Mouse (Mus musculus): Measurements from ENCODE around the gene Serpinb12.

Serpinb12 gene

DNA sequence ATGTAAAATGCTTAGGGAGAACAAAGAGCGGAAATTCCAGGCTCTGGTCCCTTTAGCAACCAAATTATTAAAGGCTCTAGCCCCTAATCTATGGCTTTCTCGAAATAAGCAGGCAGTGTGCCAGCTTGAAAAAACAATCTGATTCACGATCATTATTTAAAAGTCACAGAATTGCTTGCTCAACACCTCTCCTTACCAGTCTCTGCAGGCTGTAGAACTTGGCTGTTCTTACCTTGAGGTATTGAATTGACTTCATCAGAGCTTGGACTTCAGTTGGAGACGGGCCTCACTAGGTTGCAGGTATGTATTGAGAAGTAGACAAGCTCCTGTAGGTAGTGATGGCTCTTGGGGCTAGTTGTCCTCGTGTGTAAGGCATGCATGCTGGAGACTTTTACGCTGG is at the start of gene Serpinb12:
Gene Serpinb12 (plus strand): TSS at position 185 of the 400 bp plus-strand sequence.
- TF ChIP-seq GATA4 (IDR thresholded peaks at IDR 0.05; ENCODE audit: insufficient replicate concordance, low read length): no peak

DNA sequence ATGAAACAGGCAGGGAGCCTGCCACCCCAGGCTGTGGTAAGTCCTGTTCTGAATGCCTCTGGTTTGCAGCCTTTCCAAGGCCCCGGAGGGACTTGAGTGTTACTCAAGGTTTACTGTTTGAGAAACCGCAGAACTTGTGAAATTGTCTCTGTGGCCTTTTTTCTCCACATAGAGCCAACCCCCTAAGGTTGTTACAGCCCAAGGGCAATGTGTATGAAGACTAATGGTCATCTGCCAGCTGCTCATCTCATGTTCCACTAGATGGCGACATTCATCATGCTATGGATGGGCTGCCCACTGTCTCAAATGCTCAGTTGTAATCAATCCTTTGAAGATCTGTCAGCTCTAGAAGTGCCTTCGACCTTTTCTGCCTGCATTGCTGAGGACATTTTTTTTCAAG is 32.8 kb upstream of the Serpinb12 start:
- TF ChIP-seq GATA4 (IDR thresholded peaks at IDR 0.05; ENCODE audit: insufficient replicate concordance, low read length): no peak

DNA sequence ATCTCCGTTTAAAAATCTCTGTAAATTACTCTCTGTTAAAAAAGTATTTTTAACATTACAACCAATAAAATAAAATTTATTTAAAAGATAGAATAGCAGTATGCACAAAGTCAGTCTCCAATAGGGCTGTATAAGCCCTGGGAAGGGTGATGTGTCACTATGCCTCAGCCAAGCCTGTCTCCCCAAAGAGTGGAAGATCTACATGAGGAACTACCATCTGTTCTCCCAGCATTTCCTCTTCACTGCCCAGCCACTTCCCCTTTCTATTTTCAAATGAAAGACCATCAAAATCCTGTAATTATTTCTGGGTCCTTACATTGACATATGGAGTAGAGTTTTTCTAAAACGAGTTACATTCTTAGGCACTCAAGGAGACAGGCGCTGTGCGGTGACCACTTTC is 2.3 kb upstream of the Serpinb12 start:
- TF ChIP-seq GATA4 (IDR thresholded peaks at IDR 0.05; ENCODE audit: insufficient replicate concordance, low read length): no peak

DNA sequence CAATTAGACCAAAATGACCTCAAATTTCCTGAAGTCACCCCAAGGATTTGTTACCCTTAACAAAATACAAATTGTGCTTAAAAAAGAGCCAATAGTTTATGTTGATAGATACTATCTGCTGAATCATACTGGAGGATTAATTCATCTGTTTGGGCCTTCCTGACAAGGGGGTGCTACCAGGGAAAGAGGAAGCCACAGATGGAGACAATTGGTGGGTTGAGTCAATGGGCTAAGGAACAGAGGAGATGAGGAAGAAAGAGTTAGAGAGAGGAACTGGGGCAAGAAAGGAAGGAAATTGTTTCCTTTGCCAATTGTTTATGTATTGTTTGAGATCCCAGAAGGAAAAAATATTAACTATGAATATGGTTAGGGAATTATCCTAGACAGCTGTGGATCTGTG is 591 bp upstream of the Serpinb12 start:
- TF ChIP-seq GATA4 (IDR thresholded peaks at IDR 0.05; ENCODE audit: insufficient replicate concordance, low read length): no peak

- no peak for TF ChIP-seq GATA4 (IDR thresholded peaks at IDR 0.05; ENCODE audit: insufficient replicate concordance, low read length)
Measured at GRCm38 (mm10) chr1:106947217-106947616, 13.0 kb downstream of the Serpinb12 start.

- TF ChIP-seq GATA4 (IDR thresholded peaks at IDR 0.05; ENCODE audit: insufficient replicate concordance, low read length): no peak
Measured at GRCm38 (mm10) chr1:106959981-106960380, 25.7 kb downstream of the Serpinb12 start.

- no peak for TF ChIP-seq GATA4 (IDR thresholded peaks at IDR 0.05; ENCODE audit: insufficient replicate concordance, low read length)
Measured at GRCm38 (mm10) chr1:106961023-106961422, 26.8 kb downstream of the Serpinb12 start.

GRCm38 (mm10) chr1:106980684-106981083 is 46.4 kb downstream of the Serpinb12 start, which contains the start of gene Serpinb13:
Gene Serpinb13 (plus strand): TSS chr1:106980984.
- TF ChIP-seq GATA4 (IDR thresholded peaks at IDR 0.05; ENCODE audit: insufficient replicate concordance, low read length): no peak

- no peak for TF ChIP-seq GATA4 (IDR thresholded peaks at IDR 0.05; ENCODE audit: insufficient replicate concordance, low read length)
Measured at GRCm38 (mm10) chr1:106983092-106983491, 48.8 kb downstream of the Serpinb12 start.

DNA sequence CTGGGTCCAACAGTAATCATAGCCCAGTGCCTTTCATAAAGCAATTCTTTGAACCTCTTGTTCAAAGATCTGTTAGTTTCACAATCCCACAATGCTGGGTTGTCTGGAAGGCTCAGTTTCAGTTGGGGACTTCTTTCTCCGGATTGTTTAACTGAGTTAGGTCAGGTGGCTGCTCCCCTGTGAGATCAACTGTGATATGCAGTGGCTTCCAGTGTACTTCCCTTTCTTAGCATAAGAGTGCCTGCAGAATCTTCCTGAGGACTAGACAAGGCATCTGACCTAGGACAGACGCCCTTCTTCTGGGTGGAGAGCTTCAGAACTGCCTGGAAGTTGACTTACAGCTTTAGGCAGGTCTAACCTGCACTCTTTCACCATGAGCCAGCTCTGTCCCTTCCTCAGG is 49.6 kb downstream of the Serpinb12 start:
- TF ChIP-seq GATA4 (IDR thresholded peaks at IDR 0.05; ENCODE audit: insufficient replicate concordance, low read length): no peak

GRCm38 (mm10) chr1:107000424-107000823 is 66.2 kb downstream of the Serpinb12 start:
- TF ChIP-seq GATA4 (IDR thresholded peaks at IDR 0.05; ENCODE audit: insufficient replicate concordance, low read length): no peak

- TF ChIP-seq GATA4 (IDR thresholded peaks at IDR 0.05; ENCODE audit: insufficient replicate concordance, low read length): no peak
Measured at GRCm38 (mm10) chr1:107001754-107002153, 67.5 kb downstream of the Serpinb12 start.

GRCm38 (mm10) chr1:107006316-107006715 is 72.1 kb downstream of the Serpinb12 start:
- TF ChIP-seq GATA4 (IDR thresholded peaks at IDR 0.05; ENCODE audit: insufficient replicate concordance, low read length): no peak
